Mouse (Mus musculus) erythroid progenitor cell, adult 5-6 weeks (primary cell): Measurements from ENCODE around the gene Macrod2. TPM values are rescaled to one million over a fixed set of nuclear protein-coding genes. Genes with fewer than 3 reads are reported as not detected.

Experiments used
- ATAC-seq: replicated peaks from 2 replicates; pipeline ENCODE4 v1.8.0; 2016; ENCODE audit warnings: moderate number of reproducible peaks, mild to moderate bottlenecking, moderate TSS enrichment, inconsistent platforms; ENCODE audit not compliant: poor library complexity, low FRiP score, severe bottlenecking
- total RNA-seq, 2 experiments: library from RNA; stranded (forward) in 1 of 2; stranded (reverse) in 1 of 2; fragments of 150-400 nt in 1 of 2; fragments of 186-747, 209-891 nt in 1 of 2; gene quantifications; 2 replicates each; pipeline versions ENCODE4 v1.2.3 to v1.2.4; 2015 to 2017; ENCODE audit warnings: low replicate concordance in 2 of 2

Macrod2 gene
- 0.72 and 2.1 TPM in 2 replicates for total RNA-seq (2015; ENCODE audit: low replicate concordance)
- total RNA-seq (2017; ENCODE audit: low replicate concordance) = 0.45 TPM in 1 of 2 replicates, not detected in the other

DNA sequence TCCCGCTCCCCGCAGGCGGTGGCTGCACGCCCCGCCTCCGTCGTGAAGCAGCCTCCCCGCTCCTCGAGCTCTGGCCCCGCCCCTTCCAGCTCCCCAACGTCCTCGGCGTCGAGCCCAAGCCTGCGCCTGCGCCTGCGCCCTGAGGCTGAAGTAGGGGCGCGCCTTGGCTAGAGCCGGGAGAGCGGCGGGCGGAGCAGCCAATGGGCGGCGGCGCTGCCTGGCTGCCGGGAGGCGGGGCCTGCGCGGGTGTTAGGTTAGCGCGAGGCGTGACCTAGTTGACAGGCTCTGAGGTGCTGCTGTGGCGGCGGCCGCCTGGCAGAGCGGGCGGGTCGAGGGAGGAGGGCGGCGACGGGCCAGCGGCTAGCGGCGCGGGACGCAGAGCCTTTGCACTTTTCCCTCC lies at the start of gene Macrod2:
Gene Macrod2 (plus strand): TSS at position 131 of the 400 bp plus-strand sequence.
- peak; percentile 98 for ATAC-seq

DNA sequence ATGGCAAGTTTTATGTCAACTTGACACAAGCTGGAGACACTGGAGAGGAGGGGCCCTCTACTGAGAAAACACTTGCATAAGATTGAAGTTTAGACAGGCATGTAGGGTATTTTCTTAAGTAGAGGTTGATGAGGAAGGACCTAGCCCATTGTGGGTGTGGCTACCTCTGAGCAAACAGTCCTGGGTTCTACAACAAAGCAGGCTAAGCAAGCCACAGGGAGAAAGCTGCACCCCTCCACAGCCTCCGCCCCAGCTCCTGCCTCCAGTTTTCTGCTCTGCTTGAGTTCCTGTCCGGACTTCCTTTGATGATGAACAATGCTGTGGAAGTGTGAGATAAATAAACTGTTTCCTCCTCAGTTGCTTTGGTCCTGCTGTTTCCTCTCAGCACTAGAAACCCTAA lies 35.2 kb upstream of the Macrod2 start:
- ATAC-seq = no peak

DNA sequence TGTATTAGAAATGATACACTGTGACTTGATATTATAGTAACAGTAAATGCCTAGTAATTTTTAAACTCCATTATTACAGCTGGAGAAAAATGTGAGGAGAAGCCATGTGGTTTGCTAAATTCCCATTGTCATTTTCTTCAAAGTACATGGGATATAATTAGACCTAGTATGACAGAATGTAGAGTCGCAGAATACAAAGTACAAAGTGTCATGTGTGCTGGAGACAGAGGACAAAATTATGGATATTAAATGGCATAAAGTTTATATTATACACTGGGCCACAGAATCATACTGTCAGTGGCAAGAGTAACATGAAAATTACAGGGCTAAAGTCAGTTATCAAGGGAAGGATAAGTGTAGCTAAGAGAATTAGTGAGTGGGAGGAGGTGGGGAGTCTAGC lies 30.3 kb upstream of the Macrod2 start:
- ATAC-seq = no peak

DNA sequence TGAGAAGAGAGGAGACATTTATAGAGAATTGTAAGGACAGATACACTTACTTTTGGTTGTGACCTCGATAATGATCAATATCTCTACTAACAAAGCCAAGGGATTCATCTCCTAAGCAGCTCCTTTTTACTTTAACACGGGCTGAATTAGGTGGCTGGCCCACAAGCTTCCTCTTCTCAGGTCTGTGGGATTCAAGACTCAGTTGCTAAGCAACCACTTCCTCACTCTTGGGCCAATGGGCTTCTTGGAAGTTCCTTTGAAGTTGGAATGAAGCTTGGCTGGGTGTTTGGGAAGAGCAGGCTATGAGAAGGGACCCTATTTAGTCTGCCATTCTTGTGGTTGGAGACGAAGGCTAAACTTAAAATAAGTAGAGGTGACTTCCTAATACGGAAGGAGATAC lies 5.6 kb upstream of the Macrod2 start, which contains the start of gene Sel1l2:
Gene Sel1l2 (minus strand): TSS at position 182 of the 400 bp plus-strand sequence.
- ATAC-seq = no peak

DNA sequence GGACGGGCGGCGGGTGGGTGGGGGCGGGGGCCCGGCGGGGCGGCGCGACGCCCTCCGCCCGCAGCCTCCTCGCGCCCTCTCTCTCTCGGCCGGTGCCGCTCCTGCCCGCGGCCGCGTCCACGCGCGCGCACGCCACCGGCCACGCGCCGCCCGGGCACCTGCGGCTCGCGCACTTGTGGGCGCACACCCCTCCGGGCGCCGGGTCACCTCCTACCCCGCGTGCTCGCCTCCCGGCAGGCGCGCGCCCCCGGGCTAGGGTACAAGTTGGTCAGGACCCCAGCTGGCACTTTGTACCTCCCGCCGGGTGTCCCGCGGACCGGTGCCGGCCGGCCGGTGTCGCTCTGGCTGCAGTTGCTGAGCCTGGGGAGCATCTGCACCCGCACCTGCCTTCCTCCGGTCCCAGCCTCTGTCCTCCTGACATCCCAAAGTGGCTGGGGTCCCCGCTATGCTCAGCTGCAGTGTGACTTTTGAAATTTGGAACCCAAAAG lies 679 bp downstream of the Macrod2 start:
- ATAC-seq = no peak

DNA sequence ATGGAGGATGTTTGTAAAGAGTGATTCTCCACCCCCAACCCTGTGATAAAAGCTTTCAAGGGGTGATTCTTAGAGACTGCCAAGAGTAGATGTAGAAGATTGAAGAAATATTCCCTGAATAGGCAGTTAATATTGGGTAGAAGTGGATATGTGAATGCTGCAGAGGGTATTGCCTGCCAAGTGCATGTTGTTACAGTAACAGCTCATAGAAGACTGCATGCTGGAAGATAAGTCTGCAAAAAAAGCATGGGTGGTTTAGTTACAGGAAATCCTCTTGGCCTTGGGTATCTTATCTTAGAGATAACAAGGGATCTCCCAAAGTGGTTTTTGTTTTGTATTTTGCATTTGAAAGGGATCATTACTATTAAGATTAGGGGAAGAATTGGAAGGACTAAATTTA lies 30.7 kb downstream of the Macrod2 start:
- ATAC-seq = no peak

DNA sequence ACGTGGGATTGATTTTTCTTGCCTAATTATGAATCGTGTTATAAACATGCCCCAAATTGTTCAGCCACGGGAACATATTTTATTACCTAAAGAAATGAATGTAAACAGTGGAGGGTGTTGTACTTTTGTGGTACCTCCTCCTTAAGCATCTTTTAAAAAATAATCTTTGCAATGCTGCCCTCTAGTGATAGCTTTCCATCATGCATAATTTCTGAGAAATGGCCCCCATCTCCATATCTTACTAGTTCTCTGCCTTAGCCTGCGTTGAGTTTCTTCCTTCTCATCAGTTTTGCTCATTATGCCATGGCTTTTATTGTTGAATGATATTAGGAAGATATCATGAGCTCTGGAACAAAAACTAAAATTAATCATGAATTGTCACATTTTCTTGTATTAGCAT lies 32.2 kb downstream of the Macrod2 start:
- 0 out of 2 replicates have a peak, but pooled peaks have one; percentile 61 for ATAC-seq

DNA sequence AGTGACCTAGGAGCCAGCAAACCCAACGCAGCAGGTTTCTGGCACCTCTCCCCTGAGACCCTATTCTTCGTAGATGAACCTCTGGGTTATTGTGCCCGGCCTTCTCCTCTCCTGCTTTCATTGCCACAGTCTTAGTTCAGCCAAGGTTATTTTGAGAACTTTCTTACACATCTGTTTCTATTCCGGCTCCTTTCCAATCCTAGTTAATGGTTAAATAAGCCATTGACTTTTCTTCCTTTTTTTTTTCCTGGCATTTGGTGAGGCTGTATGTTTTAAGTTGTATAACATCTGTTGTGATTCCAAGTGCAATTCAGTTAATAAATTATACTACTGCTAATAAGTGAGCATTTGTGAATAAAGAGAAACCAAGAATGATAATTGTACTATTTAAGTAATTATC lies 44.0 kb downstream of the Macrod2 start:
- no peak for ATAC-seq

DNA sequence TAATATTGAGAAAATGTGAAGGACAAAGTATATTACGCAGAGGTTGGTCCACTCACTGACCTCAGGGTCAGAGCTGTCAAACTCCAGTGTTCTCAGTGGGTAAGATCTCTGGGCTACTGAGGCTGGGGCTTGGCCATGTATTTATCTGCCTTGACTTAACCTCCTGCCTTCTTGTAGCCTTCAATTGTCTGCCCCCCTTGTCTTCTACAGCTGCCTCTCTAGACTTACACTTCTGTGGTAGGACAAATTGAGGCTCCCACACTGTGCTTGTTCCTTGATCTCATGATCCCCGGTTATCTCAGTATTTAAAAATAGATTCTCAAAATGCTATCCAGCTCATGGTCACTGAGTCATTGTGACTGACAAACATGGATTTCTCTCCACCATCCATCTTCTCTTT lies 53.5 kb downstream of the Macrod2 start:
- no peak for ATAC-seq

DNA sequence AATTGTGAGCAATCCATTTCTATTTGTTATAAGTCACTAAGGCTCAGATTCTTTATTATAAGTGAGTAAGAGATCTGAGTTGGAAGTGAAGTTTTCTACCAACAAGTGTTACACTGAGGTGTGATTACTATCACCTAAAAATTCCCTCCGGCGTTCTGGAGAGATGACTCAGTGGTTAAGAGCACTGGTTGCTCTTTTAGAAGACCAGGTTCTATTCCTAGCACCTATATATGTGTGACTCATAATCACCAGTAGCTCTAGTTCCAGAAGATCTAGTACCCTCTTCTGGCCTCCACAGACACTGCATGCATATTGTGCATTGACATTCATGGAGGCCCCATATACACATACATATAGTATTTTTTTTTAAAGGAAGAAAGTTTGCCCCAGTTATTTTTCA lies 80.7 kb downstream of the Macrod2 start:
- ATAC-seq = no peak

DNA sequence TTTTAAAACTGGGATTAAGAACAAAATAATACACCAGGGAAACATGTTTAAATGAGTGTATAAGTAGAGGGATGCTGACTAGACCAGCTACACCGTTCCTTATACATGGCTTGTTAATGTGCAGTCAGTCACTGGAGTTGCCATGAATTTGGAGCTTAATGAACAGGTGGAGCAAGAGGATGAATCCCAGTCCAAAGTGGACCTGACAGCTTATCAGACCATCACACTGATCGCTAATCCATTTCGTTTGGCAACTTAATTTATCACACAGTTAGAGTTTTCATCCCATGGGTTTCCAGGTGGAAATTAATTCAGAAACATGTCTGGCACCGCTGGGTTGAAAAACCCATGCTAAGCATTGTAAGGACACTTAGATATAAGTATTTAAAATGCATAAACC lies 81.8 kb downstream of the Macrod2 start:
- no peak for ATAC-seq

DNA sequence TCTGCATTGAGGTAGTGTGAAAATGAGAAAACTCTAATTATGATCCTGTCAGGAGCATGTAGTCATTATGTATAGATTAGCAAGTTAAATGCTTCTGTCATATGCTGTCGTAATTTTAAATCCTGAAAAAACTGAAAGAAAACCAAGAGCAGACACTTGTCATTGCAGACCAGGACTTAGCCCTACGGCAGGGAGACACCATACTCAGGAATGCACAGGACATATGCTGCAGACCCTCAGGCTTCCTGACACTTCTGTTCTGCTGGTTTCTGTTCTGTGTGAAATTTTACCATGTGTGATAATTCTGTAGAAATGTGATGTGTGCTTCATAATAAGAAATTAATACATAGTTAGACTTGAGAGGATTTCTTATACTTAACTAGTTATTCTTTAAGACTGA lies 87.5 kb downstream of the Macrod2 start:
- ATAC-seq = no peak

DNA sequence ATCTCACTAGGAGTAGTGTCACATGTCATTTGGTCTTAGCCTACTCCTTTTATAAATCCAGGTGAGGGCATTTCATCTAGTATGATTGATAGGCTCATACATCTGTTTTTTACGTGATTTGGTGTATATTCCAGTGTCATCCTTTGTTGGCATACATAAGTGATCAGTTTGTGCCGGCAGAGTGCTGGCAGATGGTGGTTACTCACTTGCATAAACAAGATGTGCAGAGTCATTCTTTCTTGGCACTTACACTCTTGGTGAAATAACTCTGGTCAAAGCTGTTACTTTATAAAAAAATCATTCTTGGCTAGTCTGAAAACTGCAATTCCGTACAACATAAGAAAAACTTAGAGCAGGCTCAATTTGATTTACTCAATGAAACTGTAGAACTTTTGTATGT lies 102.6 kb downstream of the Macrod2 start:
- no peak for ATAC-seq

DNA sequence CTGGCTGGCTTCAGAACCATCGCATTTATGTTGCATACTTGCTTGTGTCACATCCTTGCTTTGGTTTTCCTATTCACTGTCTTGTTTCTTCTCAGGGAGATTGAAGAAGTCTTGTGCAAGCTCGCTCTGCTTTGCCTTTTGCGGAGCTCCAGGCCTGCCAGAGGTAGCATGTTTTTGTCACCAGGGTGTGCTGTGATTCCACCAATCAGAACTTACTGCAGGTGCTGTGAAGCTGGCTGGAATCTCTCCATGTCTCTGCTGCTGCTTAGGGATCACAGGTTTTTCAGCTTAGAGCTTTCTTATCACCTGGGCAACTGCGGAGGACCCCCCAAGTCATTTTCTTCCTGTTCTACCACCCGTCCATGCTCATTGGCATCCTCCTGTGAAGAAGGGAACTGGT lies 105.8 kb downstream of the Macrod2 start:
- no peak for ATAC-seq

DNA sequence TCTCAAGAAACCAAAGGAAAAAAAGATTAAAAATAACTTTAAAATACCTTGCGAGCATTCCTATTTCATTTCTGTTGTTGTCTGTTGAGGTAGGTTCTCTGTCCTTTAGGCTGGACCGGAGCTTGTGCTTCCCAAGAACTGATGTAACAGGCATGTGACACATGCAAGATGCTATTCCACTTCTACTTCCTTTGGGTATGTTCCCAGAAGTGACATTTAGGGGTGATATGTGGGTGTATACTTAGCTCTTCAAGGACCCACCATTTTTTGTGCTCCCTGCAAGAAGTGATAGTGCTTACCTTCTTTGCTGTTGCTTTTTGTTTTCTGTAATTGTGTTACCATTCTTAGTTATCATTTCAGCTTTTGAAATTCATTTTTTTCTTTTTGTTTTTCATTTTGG lies 126.4 kb downstream of the Macrod2 start:
- ATAC-seq = no peak

DNA sequence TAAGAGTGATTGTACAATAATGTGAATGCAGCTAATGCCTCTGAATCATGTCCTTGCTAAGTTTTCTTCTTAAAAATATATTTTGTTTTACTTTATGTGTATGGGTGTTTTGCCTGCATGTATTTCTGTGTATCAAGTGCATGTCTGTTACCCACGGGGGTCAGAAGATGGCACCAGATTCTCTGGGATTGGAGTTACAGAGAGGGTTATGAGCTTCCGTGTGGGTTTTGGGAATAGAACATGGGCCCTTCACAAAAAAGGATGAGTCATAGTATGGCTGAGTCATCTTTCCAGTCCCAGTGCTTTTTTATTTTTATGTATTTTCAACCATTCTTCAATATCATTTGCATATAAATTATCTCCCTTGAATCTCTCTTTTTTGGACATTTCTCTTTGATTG lies 135.1 kb downstream of the Macrod2 start:
- ATAC-seq = no peak

DNA sequence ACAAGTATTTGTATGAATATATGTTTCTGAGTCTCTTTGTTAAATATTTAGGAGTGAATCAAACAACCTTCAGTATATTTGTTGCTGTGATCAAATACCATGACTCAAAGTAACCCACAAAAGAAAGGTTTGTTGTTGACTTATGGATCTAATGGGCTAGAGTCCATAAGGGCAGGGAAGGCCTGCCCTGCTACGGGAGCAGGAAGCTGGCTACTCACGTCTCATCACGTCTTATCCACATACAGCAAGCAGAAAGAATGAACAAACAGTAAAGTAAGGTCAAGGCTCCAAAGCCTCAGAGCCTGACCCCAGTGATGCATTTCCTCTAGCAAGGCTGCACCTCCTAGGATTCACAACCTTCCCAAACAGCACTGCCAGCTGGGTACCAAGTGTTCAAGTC lies 136.9 kb downstream of the Macrod2 start:
- ATAC-seq = no peak

DNA sequence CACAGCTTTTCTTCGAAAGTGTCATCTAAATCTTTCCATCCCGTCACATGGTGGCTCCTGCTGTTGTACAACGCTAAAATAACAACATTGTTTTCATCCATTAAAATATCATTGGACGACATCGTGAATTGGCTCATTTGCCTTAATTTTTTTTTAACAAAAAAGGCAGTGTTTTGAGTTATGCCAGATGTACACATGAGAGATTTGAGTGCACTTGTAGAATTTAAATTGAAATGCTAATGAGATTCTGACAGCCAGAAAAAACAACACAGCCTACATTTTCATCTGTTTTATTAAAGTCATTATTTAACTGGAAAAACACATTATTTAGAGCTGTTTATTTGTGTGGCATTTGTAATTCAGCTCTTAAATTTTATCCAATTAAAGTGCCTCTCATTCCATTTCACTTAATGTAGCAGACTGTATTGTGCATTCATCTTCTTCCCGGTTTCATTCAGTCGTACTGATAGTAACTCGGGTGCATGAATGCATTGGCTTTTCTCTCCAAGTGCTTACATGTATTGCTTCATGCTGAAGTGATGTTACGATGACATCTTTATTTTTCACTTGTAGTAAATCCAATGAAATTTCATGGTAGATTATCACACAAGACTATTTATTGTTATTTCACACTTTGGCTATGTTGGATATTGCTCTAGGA lies 137.9 kb downstream of the Macrod2 start:
- ATAC-seq = no peak

DNA sequence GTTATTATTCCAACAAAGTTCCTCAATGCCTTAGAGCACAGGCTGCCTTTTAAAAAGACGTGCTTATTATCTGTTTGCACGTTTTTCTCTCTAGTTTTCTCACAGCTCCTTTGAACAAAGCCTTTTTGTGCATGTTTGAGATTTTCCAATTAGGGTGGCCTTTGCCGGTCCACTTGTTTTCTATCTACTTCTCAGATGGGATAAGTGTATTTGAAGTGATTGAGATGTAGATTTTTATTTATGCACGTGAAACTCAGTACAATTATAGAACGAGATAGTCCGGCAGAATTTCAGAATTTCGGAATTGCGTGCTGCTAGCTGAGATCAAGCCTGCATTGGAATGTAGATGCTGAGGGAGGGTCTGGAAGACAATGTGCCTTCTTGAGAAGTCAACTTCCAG lies 138.5 kb downstream of the Macrod2 start:
- no peak for ATAC-seq

DNA sequence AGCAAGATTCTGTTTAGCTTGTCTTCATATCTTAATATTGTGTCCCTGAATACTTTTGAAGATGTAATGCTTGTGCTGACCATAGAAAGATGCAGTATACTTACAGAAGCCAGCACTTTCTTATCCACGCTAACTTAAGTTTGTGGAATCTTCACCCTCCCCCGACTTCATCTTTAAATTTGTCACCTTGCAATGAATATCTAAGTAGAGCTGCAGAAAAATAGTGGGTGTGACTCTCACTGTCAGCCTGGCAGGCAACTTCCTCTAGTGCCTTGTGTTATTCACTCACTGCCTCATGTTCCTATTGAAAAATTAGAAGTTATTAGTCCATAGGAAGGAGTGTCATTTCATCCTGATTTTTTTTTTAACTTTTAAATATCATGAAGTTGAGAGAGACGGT lies 139.5 kb downstream of the Macrod2 start:
- no peak for ATAC-seq

DNA sequence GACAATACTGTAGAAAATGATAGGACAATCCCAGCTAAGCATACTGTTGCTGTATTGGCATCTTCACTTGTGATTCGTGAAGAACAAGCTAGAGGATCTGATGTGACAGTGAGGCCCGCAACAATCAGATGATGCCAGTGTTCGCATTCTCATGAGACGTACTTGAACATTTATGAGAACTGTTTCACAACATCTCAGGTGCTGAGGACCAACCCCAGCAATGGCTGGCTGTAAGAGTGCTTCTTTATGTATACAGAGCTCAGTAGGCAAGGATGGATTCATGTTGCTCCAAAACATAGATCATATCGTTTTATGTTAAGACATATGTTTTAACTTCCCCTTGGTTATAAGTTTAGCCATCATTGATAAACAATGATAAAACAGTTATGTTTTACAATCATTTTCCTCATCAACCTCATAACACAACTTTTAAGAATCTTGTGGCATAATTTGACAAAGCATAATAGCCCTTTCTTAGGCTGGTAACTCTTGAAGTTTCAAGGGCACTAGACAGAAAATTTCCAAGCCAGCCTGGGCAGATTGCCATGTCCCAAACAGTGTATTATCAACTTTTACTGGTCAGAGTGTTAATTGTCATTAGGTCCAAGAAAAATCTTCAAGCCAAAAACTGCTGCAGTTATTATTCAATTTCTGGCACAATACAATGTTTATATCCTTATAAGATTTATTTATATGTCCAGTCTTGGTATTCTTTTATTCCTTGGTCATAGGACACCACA lies 140.9 kb downstream of the Macrod2 start:
- ATAC-seq = no peak
